Mouse (Mus musculus) left cerebral cortex, postnatal 25 days (tissue): ENCODE results near the gene Wdr37. TPM values are rescaled to one million over a fixed set of nuclear protein-coding genes. Genes with fewer than 3 reads are reported as not detected.
"Not testable (repeated sequence)": the region's sequence is repeated elsewhere in the genome, so short reads cannot be mapped to it uniquely, and the experiment has no call there.

Experiments
- DNase-seq, 2 experiments: peaks; one replicate each; pipeline ENCODE4 v3.0.0; 2022; ENCODE audit warnings: low spot score in 2 of 2, mixed read lengths in 1 of 2
- intact Hi-C: fragments of 180-260 bp; cut with DNase I; formaldehyde crosslinking; loops from one replicate; pipeline ENCODE4 v1.15.1; 2025
- total RNA-seq, 2 experiments: library from RNA; stranded (reverse); gene quantifications; 2 replicates each; pipeline ENCODE4 v1.2.3; 2021

Wdr37 gene
- 100 to 1,000 TPM in 1 of 2 experiments, 10 to 100 TPM in 1; 97.1 to 102 TPM for total RNA-seq

GRCm38 (mm10) chr13:8871314-8871962 is at the start of gene Wdr37:
Gene Wdr37, minus strand, starts transcription at chr13:8871909.
- intact Hi-C loops: loop anchor here (1.0 kb wide), 1 partner anchor 14 kb away; the partner anchor contains the start of gene Idi1
- DNase-seq: peak; percentile 72 to 91

GRCm38 (mm10) chr13:8913890-8914289 is 42.2 kb upstream of the Wdr37 start:
- DNase-seq, intact Hi-C loops: not testable (repeated sequence)

GRCm38 (mm10) chr13:8905986-8906385 is 34.3 kb upstream of the Wdr37 start:
- intact Hi-C loops, DNase-seq: not testable (repeated sequence)

- intact Hi-C loops: loop anchor here (5.0 kb wide), 3 partner anchors 79 to 204 kb away; partner anchors contain the start of genes Gtpbp4 and Larp4b
- DNase-seq: no peak
These were observed 16.9 kb upstream of the Wdr37 start for GRCm38 (mm10) chr13:8888603-8889002.

- intact Hi-C loops: loop anchor here (5.0 kb wide), 3 partner anchors 81 to 206 kb away; partner anchors contain the start of genes Gtpbp4 and Larp4b
- no peak for DNase-seq
These were observed 14.5 kb upstream of the Wdr37 start for GRCm38 (mm10) chr13:8886185-8886560.

- intact Hi-C loops: loop anchor here (1.0 to 5.0 kb wide), 4 partner anchors 14 to 207 kb away; partner anchors contain the start of genes Gtpbp4, Larp4b and Wdr37
These were observed 13.9 kb upstream of the Wdr37 start, which contains the start of gene Idi1 for GRCm38 (mm10) chr13:8885445-8886184. Gene Idi1, plus strand, starts transcription at chr13:8885501.

GRCm38 (mm10) chr13:8883870-8884269 is 12.2 kb upstream of the Wdr37 start:
- DNase-seq, intact Hi-C loops: not testable (repeated sequence)

More at GRCm38 (mm10) chr13:8885445-8886184, 13.9 kb upstream of the Wdr37 start, which contains the start of gene Idi1:
- peak; percentile 98 to 99 for DNase-seq

GRCm38 (mm10) chr13:8881611-8882010 is 9.9 kb upstream of the Wdr37 start:
- intact Hi-C loops: no loop called here
- no peak for DNase-seq

- no peak for DNase-seq
- intact Hi-C loops: no loop called here
These were observed 2.1 kb upstream of the Wdr37 start for GRCm38 (mm10) chr13:8873776-8874175.

GRCm38 (mm10) chr13:8870510-8871313 is 997 bp downstream of the Wdr37 start:
- intact Hi-C loops: loop anchor here (1.0 kb wide), 1 partner anchor 15 kb away; the partner anchor contains the start of gene Idi1
- peak; percentile 89 to 95 for DNase-seq

GRCm38 (mm10) chr13:8870160-8870509 is 1.6 kb downstream of the Wdr37 start:
- no peak for DNase-seq
- intact Hi-C loops: no loop called here

- intact Hi-C loops: no loop called here
These were observed 2.0 kb downstream of the Wdr37 start for GRCm38 (mm10) chr13:8869578-8870157.

GRCm38 (mm10) chr13:8866612-8867011 is 5.1 kb downstream of the Wdr37 start:
- no peak for DNase-seq
- intact Hi-C loops: no loop called here

More at GRCm38 (mm10) chr13:8869578-8870157, 2.0 kb downstream of the Wdr37 start:
- no peak for DNase-seq

GRCm38 (mm10) chr13:8864990-8865389 is 6.7 kb downstream of the Wdr37 start:
- intact Hi-C loops: no loop called here

GRCm38 (mm10) chr13:8860861-8861260 is 10.8 kb downstream of the Wdr37 start:
- intact Hi-C loops: no loop called here
- DNase-seq: no peak

More at GRCm38 (mm10) chr13:8864990-8865389, 6.7 kb downstream of the Wdr37 start:
- DNase-seq: no peak

GRCm38 (mm10) chr13:8858453-8858852 is 13.3 kb downstream of the Wdr37 start:
- no peak for DNase-seq
- intact Hi-C loops: no loop called here

GRCm38 (mm10) chr13:8854769-8855168 is 16.9 kb downstream of the Wdr37 start:
- intact Hi-C loops: no loop called here
- no peak for DNase-seq

GRCm38 (mm10) chr13:8853424-8853823 is 18.3 kb downstream of the Wdr37 start:
- no peak for DNase-seq
- intact Hi-C loops: no loop called here

GRCm38 (mm10) chr13:8849311-8849710 is 22.4 kb downstream of the Wdr37 start:
- intact Hi-C loops: no loop called here
- no peak for DNase-seq
